Mouse (Mus musculus): ENCODE measurements at regions not wholly inside any gene's neighbourhood (a gene's known extent, or its start where the extent isn't known, plus 50 kb on each side); places are given as distances from the start of the nearest gene placed in this dataset.

DNA sequence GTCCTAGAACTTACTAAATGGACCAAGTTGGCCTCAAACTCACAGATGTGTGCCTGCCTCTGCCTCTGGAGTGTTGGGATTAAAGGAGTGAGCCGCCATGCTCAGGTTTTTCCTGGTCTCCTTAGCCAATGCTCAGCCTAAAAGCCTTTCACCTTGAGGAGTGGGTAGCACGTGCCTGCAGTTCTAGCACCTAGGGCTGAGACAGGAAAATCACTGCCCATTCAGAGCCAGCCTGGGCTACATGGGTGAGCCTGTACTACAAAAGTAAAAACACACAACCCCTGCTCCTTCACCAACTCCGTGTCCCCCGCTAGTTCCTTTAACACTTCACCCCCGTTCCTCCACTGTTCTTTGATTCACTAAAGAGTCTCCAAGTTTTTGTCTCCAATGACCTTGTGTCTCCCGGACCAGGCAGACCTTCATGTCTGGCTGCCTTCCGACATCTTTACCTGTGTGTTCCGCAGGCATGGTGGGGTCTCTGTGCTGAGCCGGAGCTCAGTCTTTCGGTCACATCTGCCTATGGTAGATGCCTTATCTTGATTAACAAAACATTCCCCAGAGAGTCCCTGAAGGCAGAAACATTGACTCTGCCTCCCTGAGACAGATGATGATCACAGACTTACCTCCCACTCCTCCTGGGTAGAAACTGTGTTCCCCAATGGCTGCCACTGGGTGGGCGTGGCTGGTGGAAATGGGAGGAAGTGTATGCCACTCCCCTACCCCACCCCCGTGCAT is 100.1 kb upstream of the Cpsf6 start:
- no peak overlapping the region for H3K27ac ChIP-seq (ENCODE audit: insufficient read depth, low read length)
- H3K4me1 ChIP-seq (ENCODE audit: control insufficient read depth, insufficient read depth, low read length), result no peaks in the 10 kb centered on the region
- no peak overlapping the region for H3K4me3 ChIP-seq (ENCODE audit: insufficient read depth, low read length)
- no peak for TF ChIP-seq CTCF (IDR thresholded peaks at IDR 0.05; ENCODE audit: borderline replicate concordance, insufficient read depth, low read length)
- no peak for TF ChIP-seq POLR2A (IDR thresholded peaks at IDR 0.05; ENCODE audit: low read depth, low read length)

DNA sequence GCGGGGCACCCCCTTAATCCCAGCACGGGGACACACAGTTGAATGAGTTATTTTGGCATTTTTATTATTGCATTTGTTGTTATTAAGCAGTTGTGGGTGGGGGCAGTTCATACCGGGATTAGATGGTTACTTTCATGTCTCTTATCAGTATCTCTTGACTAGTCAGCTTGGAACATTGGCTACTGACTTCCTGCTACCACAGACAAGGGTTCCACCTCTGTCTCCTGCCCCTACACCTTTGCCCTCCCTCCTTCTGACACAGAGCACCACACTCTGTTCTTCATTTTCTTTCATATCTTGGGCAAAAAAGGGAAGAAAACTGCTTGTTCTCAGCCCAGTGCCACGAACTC is 99.1 kb upstream of the Cpsf6 start:
- H3K27ac ChIP-seq (ENCODE audit: insufficient read depth, low read length), result no peak overlapping the region
- TF ChIP-seq POLR2A (IDR thresholded peaks at IDR 0.05; ENCODE audit: low read depth, low read length) (no peak), CTCF (IDR thresholded peaks at IDR 0.05; ENCODE audit: borderline replicate concordance, insufficient read depth, low read length) (no peak)
- H3K4me1 ChIP-seq (ENCODE audit: control insufficient read depth, insufficient read depth, low read length), result no peaks in the 10 kb centered on the region
- H3K4me3 ChIP-seq (ENCODE audit: insufficient read depth, low read length), result no peak overlapping the region

DNA sequence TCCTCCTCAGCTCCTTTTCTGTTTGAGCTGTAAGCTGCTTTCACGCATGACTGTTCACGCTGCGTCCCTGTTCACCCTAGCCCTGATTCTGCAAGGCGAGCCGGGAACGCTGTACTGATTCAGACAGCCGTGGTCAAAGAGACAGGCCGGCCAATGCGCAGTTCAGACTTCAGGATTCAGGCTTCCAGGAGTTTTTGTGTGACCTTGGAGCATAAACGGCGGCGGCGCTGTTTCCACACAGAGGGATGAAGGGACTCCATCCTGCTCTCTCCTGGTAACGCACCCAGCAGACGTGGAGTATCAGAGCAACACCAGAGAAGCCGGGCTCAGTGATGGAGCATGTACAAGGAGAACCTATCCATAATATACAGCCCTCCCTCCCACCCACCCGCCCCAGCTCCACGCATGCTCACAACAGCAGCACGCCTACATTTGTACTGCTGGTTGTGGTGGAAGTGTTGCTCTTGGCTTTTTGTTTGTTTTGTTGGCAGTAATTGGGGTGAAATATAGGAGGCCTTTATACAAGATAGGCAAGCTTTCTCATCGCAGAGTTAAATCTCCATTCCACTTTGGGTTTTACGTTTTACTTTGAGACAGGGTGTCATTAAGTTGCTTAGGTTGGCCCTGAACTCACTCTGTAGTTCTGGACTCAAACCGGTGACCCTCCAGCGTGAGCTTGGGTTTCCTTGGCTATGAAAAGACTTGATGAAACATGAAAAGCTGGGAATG is 98.6 kb upstream of the Cpsf6 start:
- Histone ChIP-seq H3K4me3 (ENCODE audit: insufficient read depth, low read length) (no peak overlapping the region), H3K27ac (ENCODE audit: insufficient read depth, low read length) (no peak overlapping the region), H3K4me1 (ENCODE audit: control insufficient read depth, insufficient read depth, low read length) (no peaks in the 10 kb centered on the region)
- no peak for TF ChIP-seq CTCF (IDR thresholded peaks at IDR 0.05; ENCODE audit: borderline replicate concordance, insufficient read depth, low read length)
- TF ChIP-seq POLR2A (IDR thresholded peaks at IDR 0.05; ENCODE audit: low read depth, low read length), result no peak

DNA sequence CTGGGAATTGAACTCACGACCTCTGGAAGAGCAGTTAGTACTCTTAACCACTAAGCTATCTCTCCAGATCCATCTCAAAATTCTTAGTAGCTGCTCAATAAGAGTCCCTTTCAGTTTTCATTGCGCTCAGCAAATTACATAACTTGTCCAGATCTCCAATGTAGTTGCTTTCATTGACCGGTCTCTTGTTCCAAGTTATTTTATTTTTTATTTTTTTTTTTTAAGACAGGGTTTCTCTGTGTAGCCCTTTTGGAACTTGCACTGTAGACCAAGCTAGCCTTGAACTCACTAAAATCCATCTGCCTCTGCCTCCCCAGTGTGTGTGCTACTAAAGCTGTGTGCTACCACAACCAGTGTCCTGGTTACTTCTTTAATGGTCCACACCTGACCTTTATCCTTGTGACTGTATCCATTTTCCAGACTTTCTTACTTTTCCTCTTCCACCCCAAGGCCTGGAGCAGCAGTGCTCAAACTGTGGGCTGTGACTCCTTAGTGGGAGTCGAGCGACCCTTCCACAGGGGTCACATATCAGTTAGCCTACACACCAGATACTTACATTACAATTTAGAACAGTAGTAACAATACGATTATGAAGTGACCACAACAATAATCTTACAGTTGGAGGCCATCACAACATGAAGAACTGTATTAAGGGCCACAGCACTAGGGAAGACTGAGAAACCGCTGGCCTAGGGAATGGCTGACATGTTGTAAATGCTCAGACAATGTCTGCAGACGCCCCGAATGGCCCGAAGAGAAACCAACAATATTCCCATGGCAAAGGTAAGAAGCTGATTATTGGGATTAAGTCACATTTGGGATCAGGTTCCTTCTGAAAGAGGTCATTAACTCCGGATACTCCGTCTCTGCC is 97.8 kb upstream of the Cpsf6 start:
- no peak for TF ChIP-seq POLR2A (IDR thresholded peaks at IDR 0.05; ENCODE audit: low read depth, low read length)
- no peak for TF ChIP-seq CTCF (IDR thresholded peaks at IDR 0.05; ENCODE audit: borderline replicate concordance, insufficient read depth, low read length)
- Histone ChIP-seq H3K27ac (ENCODE audit: insufficient read depth, low read length) (no peak overlapping the region), H3K4me3 (ENCODE audit: insufficient read depth, low read length) (no peak overlapping the region), H3K4me1 (ENCODE audit: control insufficient read depth, insufficient read depth, low read length) (no peaks in the 10 kb centered on the region)

DNA sequence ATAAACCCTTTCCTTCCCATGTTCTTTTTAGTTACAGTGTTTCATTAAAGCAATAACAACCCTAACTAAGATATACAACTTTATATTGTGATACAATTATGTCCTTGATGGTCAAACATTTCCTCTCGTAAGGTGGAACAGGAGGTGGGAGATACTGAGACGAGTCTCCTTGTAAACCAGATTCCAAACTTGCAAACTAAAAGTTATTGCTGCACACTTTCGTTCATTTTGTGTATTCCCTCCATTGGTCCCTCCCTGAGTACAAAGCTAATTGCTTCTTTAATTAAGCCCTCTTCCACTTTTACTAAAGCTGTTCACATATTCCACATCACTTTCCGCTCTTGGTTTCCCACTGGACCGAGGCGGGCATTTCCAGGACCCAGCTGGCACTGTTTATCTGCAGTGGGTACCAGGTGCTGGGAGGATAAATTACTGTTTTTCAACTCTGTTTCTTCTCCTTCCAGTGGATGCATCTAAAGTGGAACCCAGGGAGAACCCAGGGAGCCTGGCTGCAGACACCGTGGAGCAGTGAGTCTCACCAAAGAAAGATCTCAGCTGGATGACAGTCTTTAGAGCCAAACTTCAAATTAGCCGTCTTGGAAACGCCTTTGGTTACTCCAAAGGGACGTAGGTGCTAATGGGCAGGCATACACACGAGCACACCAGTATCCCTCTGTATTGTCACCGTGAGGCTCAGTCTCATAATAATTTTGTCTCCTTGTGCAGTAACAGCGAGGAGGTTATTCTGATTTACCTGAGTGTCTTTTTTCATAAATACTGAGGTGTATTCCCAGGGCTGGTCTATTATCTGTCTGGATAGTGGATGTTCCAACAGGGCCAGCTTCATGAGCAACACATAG is 95.5 kb upstream of the Cpsf6 start:
- no peak overlapping the region for H3K4me3 ChIP-seq (ENCODE audit: insufficient read depth, low read length)
- TF ChIP-seq CTCF (IDR thresholded peaks at IDR 0.05; ENCODE audit: borderline replicate concordance, insufficient read depth, low read length), result no peak
- TF ChIP-seq POLR2A (IDR thresholded peaks at IDR 0.05; ENCODE audit: low read depth, low read length), result no peak

DNA sequence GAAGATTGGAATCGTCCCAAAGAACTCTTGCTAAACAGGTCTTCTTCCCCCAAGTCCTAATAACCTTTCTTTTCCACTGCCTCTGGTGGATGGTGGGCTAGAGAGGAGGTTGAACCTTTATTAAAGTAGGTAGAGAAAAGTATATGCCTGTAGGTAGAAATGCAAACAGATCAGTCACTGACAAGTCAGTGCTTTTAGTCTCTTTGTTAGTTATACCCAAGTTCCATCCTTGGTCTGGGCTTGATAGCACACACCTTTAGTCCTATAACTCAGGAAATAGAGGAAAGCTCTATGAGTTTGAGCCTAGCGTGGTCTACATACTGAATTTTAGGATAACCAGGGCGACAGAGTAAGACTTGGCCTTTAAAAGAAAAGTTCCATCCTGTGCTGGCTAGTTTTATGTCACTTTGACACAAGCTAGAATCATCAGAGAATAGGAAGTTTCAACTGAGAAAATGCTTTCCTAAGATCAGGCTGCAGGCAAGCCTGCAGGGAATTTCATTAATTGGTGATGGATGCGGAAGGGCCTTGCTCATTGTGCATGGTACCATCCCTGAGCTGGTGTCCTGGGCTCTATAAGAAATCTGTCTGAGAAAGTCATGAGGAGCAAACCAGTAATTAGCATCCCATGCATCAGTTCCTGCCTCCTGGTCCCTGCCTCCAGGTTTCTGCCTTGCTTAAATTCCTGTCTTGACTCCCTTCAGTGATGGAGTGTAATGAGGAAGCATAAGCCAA is 94.7 kb upstream of the Cpsf6 start:
- no peak overlapping the region for H3K4me3 ChIP-seq (ENCODE audit: insufficient read depth, low read length)
- peaks cover 2% of the 10 kb centered on the region; the same call in 1 of the 2 replicates for H3K4me1 ChIP-seq (ENCODE audit: control insufficient read depth, insufficient read depth, low read length)
- no peak for TF ChIP-seq CTCF (IDR thresholded peaks at IDR 0.05; ENCODE audit: borderline replicate concordance, insufficient read depth, low read length)
- no peak for TF ChIP-seq POLR2A (IDR thresholded peaks at IDR 0.05; ENCODE audit: low read depth, low read length)
- H3K27ac ChIP-seq (ENCODE audit: insufficient read depth, low read length), result no peak overlapping the region

More for the DNA sequence above, 95.5 kb upstream of the Cpsf6 start:
- Histone ChIP-seq H3K27ac (ENCODE audit: insufficient read depth, low read length) (no peak overlapping the region), H3K4me1 (ENCODE audit: control insufficient read depth, insufficient read depth, low read length) (peaks cover 2% of the 10 kb centered on the region; the same call in 1 of the 2 replicates)

DNA sequence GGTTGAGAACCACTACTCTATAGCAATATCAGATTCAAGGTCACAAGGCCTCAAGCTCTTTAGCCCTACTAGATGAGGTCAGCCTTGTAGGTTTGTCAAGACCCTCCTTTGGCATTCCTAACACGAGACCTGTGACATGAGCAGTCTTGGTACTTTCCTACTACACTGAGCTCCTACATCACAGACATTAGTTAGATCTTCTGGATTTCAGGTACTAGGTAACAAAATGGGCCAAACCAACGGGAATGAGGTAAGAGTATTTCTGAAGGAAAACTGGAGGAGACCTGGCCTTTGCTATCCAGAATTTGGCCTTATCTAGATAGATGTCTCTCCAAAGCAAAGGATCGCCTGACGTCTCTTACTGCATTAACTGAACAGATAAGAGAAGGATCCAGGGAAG is 93.7 kb upstream of the Cpsf6 start:
- Histone ChIP-seq H3K27ac (ENCODE audit: insufficient read depth, low read length) (no peak overlapping the region), H3K4me3 (ENCODE audit: insufficient read depth, low read length) (no peak overlapping the region), H3K4me1 (ENCODE audit: control insufficient read depth, insufficient read depth, low read length) (peaks cover 2% of the 10 kb centered on the region; the same call in 1 of the 2 replicates)
- TF ChIP-seq POLR2A (IDR thresholded peaks at IDR 0.05; ENCODE audit: low read depth, low read length) (no peak), CTCF (IDR thresholded peaks at IDR 0.05; ENCODE audit: borderline replicate concordance, insufficient read depth, low read length) (no peak)

DNA sequence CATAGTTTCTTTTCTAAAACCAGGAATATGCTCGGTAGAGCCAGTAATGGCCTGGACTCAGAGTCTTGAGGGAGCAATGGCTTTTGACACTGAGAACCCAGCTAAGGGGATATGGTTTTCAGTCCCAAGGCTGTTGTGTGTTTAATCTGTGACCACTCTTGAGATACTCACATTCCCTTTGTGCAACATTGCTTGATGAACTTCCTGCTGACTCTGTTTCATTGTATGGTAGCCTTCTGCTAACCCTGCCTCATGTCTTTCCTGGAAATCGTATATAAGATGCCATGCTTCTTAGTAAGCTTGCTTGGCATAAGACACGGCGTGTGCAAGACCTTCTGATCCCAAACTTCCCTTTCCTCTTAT is 92.7 kb upstream of the Cpsf6 start:
- TF ChIP-seq POLR2A (IDR thresholded peaks at IDR 0.05; ENCODE audit: low read depth, low read length) (no peak), CTCF (IDR thresholded peaks at IDR 0.05; ENCODE audit: borderline replicate concordance, insufficient read depth, low read length) (no peak)
- H3K27ac ChIP-seq (ENCODE audit: insufficient read depth, low read length), result no peak overlapping the region
- peaks cover 2% of the 10 kb centered on the region; the same call in 1 of the 2 replicates for H3K4me1 ChIP-seq (ENCODE audit: control insufficient read depth, insufficient read depth, low read length)
- no peak overlapping the region for H3K4me3 ChIP-seq (ENCODE audit: insufficient read depth, low read length)
